Mouse (Mus musculus) mesoderm, embryonic 11.5 days (tissue): ENCODE measurements around the gene Plekha7.
A peak's percentile ranks its signal among the peaks of the same experiment; 100 is the strongest.

ENCODE experiments used
- DNase-seq: peaks from one replicate; pipeline ENCODE4 v3.0.0-alpha.2; 2012; ENCODE audit warnings: low read depth, low spot score

Gene Plekha7

DNA sequence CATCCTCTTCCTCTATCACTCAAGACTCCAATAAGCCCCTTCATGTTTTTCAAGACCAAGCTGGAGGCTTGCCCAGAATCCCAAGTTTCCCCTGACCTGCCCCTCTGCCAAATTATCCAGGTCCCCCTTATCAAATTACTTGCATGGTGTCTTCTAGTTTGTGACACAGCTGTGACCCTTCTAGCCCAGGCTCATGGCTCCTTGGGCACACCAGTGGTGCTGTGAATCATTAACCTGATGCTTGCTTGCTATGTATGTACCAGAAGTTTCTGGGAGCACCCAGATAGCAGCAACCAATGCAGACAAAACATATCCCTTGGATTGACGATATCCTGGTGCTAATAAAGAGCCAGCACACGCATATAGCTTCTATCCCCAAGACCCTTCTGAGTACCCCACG lies 19.2 kb downstream of the Plekha7 start:
- DNase-seq: no peak

DNA sequence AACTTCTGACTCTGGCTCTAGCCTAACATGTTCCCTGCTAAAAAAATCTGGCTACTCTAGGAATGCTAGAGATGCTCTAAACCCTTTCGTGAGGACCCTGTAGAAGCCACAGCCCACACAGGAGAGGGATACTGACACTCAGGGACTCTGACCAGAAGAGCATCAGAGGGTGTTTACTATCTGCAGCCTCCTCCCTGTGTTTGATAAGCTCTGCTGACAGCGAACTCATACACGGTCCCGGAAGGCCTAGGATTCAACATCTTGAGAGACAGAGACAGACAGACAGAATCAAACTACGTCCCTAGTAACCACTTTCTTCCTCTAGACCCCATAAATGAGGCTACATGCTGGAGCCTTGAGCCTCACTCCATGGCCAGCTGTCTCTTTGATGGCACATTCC lies 20.2 kb downstream of the Plekha7 start:
- DNase-seq: no peak

DNA sequence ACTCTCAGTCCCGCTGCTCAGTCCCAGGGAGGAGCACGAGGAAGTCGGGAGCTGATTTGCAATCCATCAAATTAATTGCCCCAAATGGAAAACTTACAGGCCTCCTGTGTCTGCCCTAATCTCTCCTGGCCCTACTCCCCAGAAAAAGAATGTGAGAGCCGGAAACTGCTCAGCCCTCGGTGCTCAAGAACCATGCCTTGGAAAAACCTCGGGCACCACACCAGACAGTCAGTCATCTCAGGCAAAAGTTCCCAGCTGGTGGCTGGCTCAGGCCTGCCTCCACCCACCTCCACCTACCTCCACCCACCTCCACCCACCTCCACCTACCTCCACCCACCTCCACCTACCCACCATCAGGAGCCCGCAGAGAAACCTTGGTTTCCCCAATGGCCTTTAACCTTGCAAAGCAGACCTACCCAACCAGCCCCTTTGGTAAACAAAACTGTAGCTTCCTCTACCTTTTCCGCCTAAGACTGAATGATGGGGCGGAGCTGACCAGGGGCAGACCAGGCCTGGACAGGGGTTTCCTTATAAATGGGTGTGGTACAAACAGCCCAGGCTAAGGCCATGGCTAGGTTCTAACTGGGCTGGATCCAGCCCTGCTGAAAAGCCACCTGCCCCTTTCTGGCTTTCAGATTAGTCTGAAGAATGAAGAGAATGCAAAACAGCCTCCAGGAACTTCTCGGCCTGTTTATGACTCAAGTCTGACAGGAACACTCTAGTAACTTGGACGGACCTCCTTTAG lies 21.4 kb downstream of the Plekha7 start:
- no peak for DNase-seq

DNA sequence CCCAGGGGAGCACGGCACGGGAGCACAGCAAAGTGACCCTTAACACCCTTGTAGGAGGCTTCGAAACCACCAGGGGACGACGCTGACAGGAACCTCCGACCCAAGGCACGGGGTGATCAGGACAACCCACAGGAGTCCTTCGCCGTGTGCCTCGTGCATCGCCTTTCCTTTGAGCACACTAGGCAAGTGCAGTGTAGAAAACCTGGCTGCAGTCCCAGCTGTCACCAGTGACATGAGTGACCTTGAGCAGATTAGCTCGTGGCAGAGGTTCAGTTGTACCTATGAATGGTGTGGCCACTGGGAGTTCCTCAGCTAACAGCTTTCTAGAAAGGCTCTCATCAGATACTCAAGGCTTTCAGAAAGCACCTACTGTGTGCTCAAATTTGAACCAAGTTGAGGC lies 22.0 kb downstream of the Plekha7 start:
- DNase-seq: no peak

DNA sequence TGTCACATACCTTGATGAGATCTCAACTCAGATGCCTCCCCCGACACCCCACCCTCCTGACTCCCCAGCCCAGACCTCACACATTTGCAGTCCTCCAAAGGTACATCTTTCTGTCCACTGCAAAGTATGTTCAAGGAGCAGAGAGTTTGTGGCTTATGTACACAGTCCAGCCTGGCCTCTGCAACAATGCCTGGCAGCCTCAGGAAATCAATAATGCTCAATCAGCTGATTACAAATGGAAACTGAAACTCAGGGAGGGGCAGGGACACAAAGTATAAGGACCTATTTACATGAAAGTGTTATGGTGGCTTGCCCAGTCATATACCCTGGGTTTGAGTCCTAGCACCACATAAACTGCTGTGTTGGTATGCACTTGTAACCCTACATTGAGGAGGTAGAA lies 23.0 kb downstream of the Plekha7 start:
- DNase-seq: no peak

DNA sequence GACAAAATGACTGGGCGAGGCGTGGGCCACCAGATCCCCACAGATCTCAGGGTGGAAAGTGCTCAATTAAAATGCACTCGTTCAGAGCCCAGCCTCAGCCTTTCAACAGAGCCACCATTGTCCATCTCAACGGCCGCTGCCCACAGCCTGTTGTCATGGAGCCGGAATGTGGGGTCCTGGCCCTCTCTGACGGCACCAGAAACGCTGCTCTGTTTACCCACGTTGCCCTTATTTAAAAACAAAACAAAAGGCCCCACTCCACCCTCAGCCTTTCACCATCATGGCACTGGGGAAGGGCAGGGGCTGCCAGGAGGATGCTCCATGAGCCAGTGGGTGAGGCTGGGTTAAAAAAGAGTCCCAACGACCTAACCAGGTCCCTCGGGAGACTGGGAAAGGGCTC lies 25.4 kb downstream of the Plekha7 start:
- DNase-seq: peak; percentile 82

DNA sequence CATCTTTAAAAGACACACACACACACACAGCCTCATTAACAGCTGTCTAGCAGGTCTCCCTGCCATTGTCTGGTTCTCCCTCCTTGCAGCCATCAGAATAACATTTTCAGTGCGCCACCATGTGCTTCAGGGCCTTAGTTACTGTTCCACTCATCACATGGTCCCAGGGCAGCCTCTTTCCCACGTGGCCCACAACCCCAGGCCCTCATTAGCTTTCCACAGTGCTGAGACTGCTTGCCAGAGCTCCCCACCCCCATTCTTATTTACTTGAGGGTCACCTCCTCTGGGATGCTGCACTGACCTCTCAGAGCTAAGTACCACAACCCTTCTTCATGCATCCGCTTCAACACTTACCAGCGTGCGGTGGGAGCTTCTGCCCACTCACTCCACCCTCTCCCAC lies 28.1 kb downstream of the Plekha7 start:
- peak; percentile 51 for DNase-seq

DNA sequence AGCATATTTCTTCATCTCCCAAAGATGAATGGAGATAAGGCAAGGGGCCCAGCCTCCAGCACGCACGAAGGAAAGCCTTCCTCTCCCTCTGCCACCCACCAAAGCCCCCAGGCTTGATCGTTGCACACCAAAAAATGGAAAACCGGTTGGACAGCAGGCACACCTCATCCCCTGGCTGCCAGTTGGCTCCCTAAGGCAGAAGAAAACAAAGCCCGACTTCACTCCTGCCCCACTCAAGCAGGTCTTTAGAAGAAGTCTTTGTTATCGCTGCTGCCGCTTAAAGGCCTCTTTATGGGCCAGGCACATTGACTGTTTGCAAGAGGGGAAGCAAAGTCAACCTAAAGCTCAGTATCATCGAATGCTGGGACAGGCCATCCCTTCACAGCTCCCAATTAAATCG lies 29.9 kb downstream of the Plekha7 start:
- DNase-seq: no peak

DNA sequence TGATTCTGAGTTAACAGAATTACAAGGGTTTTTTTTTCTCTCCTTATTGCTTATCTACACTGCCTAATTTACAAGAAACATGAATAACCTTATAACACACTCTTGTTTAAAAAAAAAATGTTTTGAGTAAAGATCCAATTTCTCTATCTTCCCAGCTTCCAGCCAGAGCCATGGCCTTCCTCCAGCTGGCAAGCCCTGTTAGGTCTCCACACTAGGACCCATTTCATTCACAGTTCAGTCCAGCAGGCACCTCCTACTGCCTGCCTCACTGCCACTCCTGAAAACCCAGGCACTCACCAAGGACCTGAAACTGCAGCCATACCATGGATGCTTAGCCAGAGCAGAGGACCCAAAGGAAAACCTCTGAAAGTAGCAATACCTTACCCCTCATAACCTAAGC lies 31.9 kb downstream of the Plekha7 start:
- no peak for DNase-seq

DNA sequence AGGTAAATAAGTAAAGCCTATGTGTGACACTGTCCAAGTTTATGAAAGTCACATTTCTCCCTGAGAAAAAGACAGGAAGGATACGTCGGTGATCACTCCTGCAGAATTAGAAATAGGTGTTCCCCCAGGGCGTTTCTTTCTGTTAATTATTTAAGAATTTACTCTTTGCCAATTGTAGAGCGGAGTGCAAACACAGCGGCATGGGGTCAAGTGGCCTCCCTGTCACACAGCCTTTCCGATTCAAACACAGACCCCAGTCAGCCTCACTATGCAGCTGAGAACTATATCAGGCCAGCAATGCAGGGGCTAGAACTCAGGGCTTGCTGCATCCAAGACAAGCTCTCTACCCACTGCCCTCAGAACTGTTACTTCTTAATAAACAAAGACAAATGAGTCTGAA lies 35.1 kb downstream of the Plekha7 start:
- no peak for DNase-seq

DNA sequence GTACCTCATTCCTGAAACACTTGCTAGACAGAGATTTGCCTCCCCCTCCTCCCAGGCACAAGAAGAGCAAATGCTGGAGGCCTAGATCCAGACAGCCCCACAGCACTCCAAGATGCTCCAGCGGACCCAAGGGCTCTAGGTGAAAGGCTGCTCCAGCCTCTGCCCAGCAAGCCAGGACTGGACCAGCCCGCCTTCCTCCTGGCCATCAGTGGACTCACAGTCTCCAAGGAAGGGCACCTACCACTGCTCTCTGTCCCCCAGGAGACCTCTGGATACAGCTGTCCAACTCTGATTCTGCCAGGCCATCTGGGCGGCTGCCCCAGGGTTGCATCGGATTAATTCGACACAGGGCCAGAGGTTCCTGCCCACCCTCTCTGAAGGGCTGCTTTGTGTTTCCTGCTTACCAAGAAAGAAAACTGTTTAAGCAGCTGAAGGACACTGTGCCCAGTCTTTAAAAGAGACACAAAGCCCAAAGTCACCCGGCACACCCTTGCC lies 38.6 kb downstream of the Plekha7 start:
- DNase-seq: no peak

DNA sequence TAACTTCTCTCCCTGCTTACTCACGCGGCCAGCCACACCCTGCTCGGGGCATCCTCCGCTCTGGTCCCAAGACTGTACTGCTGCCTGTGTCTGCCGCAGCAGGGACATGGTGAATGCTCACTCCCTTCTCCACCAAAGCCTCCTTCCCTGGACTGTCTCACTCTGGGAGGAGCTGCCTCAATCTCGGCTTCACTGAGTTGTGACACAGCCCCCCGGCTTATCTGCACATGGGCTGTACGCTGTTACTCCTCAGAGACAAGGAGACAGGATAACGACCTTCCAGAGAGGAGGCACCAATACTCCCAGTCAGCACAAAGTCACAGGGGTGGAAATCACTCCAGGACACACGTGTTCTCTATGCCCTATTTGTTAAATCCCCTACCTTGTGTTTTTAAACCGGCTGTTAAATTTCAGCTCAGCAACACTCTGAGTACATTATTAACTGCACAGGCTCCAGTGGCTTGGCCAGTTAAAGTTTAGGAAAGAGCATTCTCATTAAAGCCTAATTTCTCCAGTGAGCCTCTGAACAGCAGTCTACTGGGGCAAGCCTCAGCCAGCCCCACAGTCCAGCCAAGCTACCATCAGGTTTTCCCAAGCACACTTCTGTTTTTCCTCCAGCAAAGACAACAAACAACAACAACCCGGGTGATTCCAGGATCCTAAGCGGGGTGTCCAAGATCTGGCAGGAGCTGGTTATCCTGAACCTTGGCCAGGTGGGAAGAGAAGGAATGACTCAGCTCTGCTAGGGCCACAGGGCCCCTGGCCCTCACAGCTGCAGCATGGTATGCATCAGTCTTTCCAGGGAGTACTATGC lies 39.9 kb downstream of the Plekha7 start:
- no peak for DNase-seq

DNA sequence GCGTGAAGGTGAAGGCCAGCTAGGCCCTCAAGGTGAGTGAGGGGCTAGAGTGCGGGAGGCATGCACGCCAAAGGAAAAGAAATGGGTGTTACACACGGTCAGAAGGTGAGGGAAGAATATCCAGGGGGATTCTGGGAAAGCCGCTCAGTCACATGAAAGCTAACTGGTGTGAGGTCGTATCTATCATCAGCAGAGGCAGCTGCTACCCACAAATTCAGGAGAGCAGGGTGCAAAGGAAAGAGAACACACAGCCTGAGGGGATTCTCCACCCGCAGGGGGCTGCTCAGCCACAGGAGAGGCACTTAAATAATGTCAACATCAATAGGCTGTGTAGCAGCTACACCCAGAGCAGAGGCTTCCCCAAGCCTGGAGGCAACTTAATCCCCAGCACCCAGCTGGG lies 44.9 kb downstream of the Plekha7 start:
- no peak for DNase-seq

DNA sequence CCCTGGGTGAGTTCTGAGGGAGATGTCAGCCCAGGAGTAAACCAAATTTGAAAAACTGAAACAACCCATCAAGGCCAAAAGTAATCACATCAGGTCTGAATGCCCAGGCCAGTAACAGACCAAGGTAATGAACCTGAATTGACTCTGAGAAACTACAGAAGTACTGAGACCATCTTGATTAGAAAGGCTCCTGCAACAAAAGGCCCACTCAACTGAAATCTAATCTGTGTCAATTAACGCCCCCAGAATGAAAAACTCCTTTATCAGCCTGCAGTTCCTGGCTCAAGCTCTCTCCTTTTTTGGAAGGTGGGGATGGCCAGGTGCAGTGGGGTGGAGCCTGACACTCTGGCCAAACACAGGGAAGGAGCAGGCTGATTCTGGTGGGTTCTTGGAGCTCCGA lies 45.7 kb downstream of the Plekha7 start:
- DNase-seq: no peak

DNA sequence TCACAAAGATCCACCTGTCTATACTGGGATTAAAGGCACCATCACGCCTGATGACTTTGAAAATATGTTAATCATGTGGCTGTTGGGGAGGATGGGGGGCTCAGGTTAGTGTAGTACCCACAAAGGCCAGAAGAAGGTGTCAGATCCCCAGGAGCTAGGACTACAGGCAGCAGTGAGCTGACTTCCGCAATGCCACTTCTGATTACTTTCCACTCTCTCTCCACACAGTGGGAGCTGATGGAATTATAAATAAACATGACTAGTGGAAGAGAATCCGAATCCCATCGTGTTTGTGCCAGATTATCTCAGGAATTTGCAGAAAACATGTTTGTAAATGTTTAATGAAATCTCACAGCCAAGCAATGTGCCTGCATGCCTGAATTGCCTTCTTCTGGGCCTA lies 46.1 kb downstream of the Plekha7 start:
- DNase-seq: no peak

DNA sequence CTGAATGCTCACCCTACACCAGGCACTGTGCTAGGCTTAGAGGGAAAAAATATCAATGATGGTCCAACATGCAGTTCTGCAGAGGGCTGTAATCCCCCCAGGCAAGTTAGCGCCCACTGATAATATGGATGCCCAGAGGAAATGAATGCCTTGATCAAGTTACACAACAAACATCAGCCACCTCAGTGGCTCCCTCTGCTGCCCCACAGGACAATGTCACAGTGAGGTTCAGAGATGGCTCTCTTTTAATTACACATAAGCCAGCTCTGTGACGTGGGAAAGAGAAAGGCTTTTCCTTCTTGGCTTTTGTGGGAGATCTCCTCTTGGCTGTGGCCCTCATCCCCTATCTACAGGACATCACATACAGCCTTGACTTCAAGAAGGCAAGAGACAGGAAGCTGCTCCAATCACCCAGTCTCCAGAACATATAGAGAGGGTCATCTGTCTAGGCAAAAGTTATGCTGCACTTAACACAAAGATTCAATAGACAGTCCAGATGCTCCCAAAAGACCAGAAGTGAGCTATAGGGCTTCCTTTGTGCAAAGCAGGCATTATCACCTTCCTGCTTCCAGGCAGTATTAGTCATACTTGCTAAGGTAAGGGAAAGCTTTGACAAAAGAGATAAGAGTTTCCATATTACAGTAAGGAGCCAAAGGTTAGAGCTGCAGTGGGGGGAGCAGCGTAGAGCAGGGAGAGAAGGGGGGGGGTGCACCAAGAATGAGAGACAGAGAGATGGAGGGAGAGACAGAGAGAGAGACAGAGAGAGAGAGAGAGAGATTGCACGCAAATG lies 47.2 kb downstream of the Plekha7 start:
- DNase-seq: no peak

DNA sequence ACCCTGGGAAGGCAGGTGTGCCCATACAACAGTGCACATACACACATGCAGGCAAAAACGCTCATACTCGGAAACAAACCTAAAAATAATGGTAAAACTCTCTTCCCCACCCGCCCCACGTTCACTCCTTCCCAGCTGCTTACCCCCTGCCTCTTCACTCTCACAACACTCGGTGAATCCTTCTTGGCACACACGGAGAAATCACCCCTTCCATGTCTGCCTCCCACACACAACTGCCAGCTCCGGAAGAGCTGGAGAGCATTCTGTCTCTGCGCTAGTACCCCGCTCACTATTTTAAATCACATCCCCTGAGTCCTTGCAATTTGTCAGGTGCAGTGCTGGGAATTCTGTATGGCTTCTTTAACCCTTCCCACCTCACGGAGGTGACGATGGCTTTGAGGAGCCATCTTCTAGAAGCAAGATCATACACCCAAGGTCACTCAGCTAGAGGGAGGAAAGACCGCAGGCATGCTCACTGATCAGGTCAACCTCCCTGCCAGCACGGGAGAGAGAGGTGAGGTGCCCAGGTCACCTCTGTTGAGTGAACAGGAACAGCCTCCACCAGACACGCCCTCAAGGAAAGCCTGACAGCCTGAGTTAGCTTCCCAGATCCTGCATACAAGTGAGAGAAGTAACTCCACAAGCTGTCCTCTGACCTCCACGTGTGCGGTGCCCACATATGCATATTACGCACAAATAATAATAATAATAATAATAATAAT lies 49.6 kb downstream of the Plekha7 start:
- DNase-seq: no peak

DNA sequence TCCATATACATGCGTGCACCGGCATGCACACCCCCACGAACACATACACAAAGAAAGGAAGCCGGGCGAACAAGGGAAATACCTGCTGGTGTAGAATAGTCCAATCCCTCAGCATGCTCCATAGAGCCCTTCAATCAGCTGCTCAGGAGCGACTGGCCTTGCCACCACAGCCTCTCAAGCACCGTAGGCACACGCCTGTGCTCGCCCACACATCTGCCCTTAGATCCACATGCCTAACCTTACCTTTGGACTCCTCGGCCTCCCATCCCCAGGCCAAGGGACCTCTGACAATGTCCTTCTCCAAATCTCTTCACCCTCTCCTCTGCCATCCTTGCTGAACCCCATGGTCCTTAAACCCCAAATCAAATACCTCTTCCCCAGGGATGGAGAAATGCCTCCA lies 50.2 kb downstream of the Plekha7 start:
- DNase-seq: no peak

DNA sequence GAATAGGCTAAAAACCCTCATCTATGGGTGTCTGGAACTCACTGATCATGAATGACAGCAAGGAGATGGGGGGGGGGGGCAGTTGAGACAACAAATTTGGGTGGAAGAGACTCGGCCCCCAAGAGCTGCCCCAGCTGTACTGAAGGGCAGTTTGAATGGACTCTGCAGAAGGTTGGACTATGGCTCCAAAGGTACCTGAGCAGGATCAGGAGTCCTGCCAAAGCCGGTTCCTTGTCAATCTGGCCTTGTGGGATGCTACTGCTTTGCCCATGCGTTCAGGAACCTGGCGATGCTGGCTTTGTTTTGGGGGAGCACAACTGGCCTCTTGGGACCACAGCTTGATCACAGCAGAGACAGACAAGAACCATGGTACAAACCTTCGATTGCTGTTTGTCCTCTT lies 52.5 kb downstream of the Plekha7 start:
- DNase-seq: no peak

DNA sequence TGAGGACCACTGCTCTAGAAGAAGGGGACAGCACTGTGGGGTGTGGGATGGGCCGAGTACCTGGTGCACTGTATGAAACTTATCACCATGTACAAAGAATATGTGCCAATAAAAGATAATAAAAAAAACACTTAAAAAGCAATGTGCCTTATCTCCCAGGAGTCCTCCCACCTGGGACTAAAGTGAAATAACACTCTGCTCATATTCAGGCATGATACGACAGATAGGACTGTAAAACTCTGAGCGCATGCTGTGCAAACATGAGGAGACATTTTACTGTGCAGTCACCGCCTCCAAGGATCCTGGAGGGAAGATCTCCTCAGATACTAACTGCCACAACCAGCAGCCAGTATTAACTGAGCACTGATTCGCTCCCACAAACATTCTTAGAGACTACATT lies 53.5 kb downstream of the Plekha7 start:
- DNase-seq: no peak

DNA sequence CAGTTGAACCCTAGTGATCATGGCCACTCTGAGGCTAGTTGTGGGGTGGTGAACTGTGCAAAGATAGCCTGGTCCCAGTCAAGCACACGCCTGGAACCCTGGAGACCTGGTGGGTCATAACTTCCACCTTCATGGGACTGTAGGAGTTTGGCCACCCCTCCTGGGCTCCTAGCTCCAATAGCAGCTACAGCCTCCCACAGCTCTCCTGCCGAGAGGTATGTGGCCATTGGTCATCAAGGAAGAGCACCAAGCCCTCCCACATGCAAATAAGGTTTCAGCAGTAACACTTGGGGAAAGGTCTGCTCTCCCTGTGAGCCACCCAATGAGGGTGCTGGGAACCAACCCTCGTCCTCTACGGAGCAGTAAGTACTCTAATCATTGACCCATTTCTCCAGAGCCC lies 55.7 kb downstream of the Plekha7 start:
- no peak for DNase-seq

DNA sequence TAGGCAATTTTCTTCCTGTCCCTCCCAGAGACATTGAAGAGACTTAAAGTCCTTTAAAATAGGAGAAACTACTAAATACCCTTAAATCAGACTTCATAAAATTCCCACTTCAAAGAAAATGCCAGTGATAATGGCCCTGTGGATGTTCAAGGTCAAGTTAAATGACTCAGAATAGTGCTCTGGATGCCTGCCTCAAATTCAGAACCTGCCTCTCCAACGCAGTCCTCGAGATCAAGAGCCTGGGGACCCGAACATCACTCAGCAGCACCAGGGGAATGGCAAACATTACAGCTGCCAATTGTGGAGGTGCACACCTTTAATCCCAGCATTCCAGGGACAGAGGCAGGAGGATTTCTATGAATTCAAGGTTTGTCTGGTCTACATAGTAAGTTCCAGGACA lies 56.7 kb downstream of the Plekha7 start:
- DNase-seq: no peak
